Mouse (Mus musculus): Measurements from ENCODE around the gene Nkx2-3. TPM values are rescaled to one million over a fixed set of nuclear protein-coding genes. Genes with fewer than 3 reads are reported as not detected.

Gene Nkx2-3
- not detected for total RNA-seq (2021)
- long read RNA-seq, experiment 1: 0 reads
- long read RNA-seq, experiment 2: 0 reads

- peak in 1 of 2 experiments; percentile 25 for DNase-seq (ENCODE audit: low spot score in 2 of 2)
Measured at GRCm38 (mm10) chr19:43612051-43612450, at the start of gene Nkx2-3. TSS of gene Nkx2-3 (plus strand) at chr19:43612325.

GRCm38 (mm10) chr19:43563166-43563565, 49.0 kb upstream of the Nkx2-3 start:
- peak in 1 of 2 experiments; percentile 27 for DNase-seq (ENCODE audit: low spot score in 2 of 2)

- DNase-seq (ENCODE audit: low spot score in 2 of 2): no peak
Measured at GRCm38 (mm10) chr19:43568298-43568697, 43.8 kb upstream of the Nkx2-3 start.

- no peak for DNase-seq (ENCODE audit: low spot score in 2 of 2)
Measured at GRCm38 (mm10) chr19:43569133-43569532, 43.0 kb upstream of the Nkx2-3 start.

- DNase-seq (ENCODE audit: low spot score in 2 of 2): peak; percentile 48 to 70
Measured at GRCm38 (mm10) chr19:43570831-43571790, 41.0 kb upstream of the Nkx2-3 start.

- DNase-seq (ENCODE audit: low spot score in 2 of 2): no peak
Measured at GRCm38 (mm10) chr19:43579081-43579796, 32.9 kb upstream of the Nkx2-3 start.

GRCm38 (mm10) chr19:43581185-43581584, 30.9 kb upstream of the Nkx2-3 start:
- no peak for DNase-seq (ENCODE audit: low spot score in 2 of 2)

GRCm38 (mm10) chr19:43583192-43583591, 28.9 kb upstream of the Nkx2-3 start:
- no peak for DNase-seq (ENCODE audit: low spot score in 2 of 2)

- no peak for DNase-seq (ENCODE audit: low spot score in 2 of 2)
Measured at GRCm38 (mm10) chr19:43583595-43583994, 28.5 kb upstream of the Nkx2-3 start.

GRCm38 (mm10) chr19:43584788-43585187, 27.3 kb upstream of the Nkx2-3 start:
- no peak for DNase-seq (ENCODE audit: low spot score in 2 of 2)

GRCm38 (mm10) chr19:43592026-43592425, 20.1 kb upstream of the Nkx2-3 start:
- no peak for DNase-seq (ENCODE audit: low spot score in 2 of 2)

GRCm38 (mm10) chr19:43596981-43597380, 15.1 kb upstream of the Nkx2-3 start:
- DNase-seq (ENCODE audit: low spot score in 2 of 2): no peak

- no peak for DNase-seq (ENCODE audit: low spot score in 2 of 2)
Measured at GRCm38 (mm10) chr19:43598741-43599660, 13.1 kb upstream of the Nkx2-3 start.

- no peak for DNase-seq (ENCODE audit: low spot score in 2 of 2)
Measured at GRCm38 (mm10) chr19:43599776-43600544, 12.2 kb upstream of the Nkx2-3 start.

GRCm38 (mm10) chr19:43600545-43601331, 11.4 kb upstream of the Nkx2-3 start:
- DNase-seq (ENCODE audit: low spot score in 2 of 2): no peak

GRCm38 (mm10) chr19:43601440-43601839, 10.7 kb upstream of the Nkx2-3 start:
- DNase-seq (ENCODE audit: low spot score in 2 of 2): no peak

- no peak for DNase-seq (ENCODE audit: low spot score in 2 of 2)
Measured at GRCm38 (mm10) chr19:43601996-43602590, 10.0 kb upstream of the Nkx2-3 start.

GRCm38 (mm10) chr19:43603521-43603920, 8.6 kb upstream of the Nkx2-3 start:
- DNase-seq (ENCODE audit: low spot score in 2 of 2): no peak

Measured in gastrocnemius, postnatal 4 days (tissue).